Mouse (Mus musculus) naive thymus-derived CD4-positive, alpha-beta T cell, adult 2 months (primary cell): ENCODE data around the gene Bcl2l11.
"Not testable (repeated sequence)": the region's sequence is repeated elsewhere in the genome, so short reads cannot be mapped to it uniquely, and the experiment has no call there.

Experiments used
- DNase-seq: peaks from one replicate; pipeline ENCODE4 v3.0.0-alpha.2; 2011; ENCODE audit warnings: low read depth

The Bcl2l11 gene

GRCm38 (mm10) chr2:128174604-128175342, 48.9 kb downstream of the Bcl2l11 start:
- no peak for DNase-seq

DNA sequence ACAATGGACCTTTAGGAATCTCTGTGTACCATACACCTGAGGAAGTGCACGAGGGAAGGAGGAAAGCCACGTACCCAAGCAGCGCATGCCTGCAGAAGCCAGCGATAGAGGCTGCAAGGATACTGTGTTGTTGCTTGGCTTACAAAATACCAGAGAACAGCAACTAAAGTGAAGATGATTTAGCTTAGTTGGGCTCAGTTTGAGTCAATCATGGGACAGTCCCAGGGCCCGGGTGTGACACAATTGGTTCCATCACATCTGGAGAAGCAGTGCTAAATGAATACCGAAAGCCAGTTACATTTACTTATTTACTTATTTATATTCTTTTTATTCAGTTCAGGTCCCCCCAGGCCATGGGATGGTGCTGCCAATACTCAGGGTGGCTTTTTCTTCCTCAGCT, 49.8 kb downstream of the Bcl2l11 start:
- no peak for DNase-seq

- DNase-seq = no peak
Measured at GRCm38 (mm10) chr2:128176391-128177044, 50.7 kb downstream of the Bcl2l11 start.

- no peak for DNase-seq
Measured at GRCm38 (mm10) chr2:128177241-128177661, 51.4 kb downstream of the Bcl2l11 start.

DNA sequence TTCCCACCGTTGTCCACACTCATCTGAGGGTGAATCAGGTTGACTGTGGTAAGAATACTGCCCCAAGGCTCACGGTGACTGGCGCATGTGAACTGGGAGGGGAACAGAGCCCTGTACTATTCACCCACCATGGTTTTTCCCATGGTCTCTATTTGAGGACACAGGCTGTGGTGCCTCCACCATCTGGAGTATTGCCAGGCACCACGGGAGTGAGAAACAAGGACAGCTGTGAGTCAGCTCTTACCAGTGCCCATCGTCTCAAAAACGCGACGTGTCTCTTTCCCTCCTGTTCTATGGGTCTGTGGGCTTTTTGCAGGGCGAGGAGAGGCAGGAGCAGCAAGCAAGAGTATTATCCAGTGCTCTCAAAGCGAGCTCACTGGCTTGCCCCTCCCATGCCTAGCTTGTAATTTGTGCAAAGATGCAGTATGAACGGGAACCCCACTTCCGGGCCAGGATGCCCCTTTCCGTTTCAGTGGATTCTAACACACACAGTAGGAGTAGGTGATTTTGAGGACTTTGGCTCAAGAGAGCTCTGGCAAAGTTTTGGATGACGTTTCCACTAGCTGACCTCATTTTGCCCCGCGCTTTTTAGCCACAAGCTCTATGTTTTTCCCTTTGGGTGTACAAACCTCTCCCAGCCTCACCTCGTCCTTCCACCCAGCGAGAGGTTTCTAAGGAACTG, 53.4 kb downstream of the Bcl2l11 start:
- no peak for DNase-seq

GRCm38 (mm10) chr2:128179808-128180379, 54.1 kb downstream of the Bcl2l11 start:
- no peak for DNase-seq

- DNase-seq = not testable (repeated sequence)
Measured at GRCm38 (mm10) chr2:128182181-128182580, 56.3 kb downstream of the Bcl2l11 start.

DNA sequence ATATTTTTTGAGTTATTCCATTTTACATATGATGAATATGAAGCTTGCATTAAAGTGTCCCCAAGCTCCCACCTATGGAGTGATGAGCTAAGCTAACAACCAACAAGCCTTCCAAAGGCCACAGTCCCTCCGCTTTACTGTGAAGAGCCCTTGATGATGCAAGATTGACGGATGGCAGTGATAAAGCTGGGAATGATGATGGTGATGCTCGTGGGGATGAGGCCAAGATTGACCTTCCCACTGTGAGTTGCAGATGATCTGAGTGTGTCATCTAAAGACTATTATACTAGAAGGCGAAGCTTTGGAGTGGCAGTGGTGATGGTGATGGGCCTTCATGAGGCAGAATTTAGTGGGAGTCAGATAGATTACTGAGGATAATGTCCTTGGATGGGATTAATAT, 56.9 kb downstream of the Bcl2l11 start:
- DNase-seq = no peak

DNA sequence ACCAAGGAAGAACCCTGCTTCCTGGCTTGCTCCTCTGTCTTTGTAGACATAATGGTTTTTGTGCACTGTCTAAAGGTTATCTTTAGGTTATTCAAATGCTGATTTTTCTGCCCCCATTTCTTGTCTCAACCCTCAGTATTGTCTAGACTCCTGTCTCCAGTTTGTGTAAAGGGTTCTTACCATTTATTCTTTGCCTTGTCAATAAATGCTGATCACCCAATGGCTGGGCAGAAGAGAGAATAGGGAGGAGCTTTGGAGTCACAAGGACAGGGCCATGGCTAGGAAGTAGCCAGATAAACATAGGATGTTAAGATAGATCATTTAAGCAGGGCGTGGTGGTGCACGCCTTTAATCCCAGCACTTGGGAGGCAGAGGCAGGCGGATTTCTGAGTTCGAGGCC, 57.9 kb downstream of the Bcl2l11 start:
- DNase-seq = no peak

GRCm38 (mm10) chr2:128185942-128186341, 60.1 kb downstream of the Bcl2l11 start:
- no peak for DNase-seq

GRCm38 (mm10) chr2:128187277-128187676, 61.4 kb downstream of the Bcl2l11 start:
- DNase-seq = no peak

DNA sequence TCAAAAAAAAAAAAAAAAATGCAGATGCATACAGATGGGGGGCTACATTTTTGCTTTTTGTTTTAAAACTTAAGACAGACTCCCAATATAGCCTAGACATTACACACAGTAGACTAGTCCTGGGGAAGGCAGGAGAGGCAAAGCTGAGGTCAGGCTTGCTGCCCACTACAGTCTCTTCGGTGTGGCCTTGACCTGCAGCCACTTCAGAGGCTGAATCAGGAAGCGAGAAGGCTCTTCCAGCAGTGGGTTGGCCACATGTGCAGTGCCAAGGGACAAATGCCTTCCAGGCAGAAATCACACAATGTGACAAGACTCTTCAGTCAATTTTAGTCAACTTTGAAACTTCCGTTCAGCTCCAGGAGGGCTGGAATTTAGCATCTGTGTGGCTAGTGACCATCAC, 62.6 kb downstream of the Bcl2l11 start:
- DNase-seq = no peak

DNA sequence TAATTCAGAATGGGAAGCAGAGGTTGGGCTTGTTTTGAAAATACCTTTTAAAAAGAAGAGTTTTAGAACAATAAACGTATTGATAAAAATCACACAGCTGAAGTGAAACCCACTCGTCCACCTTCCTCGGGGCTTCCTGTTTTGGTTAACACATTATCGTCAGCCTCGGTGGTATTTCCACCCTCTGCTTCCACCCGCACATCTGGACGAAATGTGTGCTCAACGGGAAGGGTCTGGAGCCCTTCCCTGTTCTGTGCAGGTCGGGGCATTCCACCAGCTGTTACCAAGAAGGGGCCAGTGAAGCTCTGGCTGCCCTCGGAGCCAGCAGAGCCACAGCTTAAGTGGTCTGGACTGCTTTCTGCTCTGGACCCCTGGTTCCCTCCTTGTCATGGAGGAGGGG, 63.9 kb downstream of the Bcl2l11 start:
- peak; percentile 41 for DNase-seq

DNA sequence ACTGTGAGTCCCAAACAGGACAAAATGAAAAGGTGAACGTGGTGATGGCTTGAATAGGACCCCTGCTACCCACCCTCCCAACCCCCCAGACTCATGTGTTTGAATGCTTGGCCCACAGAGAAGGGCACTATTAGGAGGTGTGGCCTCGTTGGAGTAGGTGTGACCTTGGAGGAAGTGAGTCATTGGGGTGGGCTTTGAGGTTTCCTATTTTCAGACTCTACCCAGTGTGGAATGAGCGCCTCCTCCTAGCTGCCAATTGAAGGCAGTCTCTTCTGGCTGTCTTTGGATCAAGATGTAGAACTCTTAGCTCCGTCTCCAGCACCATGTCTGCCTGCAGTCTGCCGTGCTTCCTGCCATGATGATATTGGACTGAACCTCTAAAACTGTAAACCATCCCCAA, 64.4 kb downstream of the Bcl2l11 start:
- DNase-seq = peak; percentile 55

GRCm38 (mm10) chr2:128193411-128193810, 67.6 kb downstream of the Bcl2l11 start:
- DNase-seq = no peak

- no peak for DNase-seq
Measured at GRCm38 (mm10) chr2:128197379-128197778, 71.5 kb downstream of the Bcl2l11 start.

- no peak for DNase-seq
Measured at GRCm38 (mm10) chr2:128203147-128203546, 77.3 kb downstream of the Bcl2l11 start.

DNA sequence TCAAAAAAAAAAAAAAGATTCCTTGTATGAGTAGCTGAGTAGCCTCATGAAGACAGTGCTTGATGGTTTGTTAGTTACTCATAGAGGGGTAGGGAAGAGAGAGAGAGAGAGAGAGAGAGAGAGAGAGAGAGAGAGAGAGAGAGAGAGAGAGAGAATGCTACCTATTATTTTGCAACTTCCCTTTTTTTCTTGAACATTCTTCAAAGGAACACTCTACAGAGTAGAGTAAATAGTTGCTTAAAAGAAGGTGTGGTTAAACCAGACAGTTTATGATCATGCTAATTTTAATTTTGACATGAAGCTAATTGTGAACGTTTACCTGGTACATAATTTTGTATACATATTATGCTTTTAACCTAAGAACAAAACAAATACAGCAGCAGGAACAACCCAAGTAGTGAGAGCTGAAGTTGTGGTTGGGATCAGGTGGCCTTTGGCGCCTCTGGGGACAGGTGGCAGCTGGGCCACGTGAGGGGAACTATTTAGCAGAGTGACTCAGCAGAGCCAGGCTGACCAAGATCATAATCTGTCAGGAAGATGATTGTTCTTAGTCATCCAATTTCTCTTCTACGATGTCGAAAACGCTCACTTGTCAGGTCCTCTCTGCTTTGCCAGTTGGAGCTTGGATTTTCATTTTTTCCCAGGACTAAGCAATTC, 78.0 kb downstream of the Bcl2l11 start:
- no peak for DNase-seq

GRCm38 (mm10) chr2:128208541-128208940, 82.7 kb downstream of the Bcl2l11 start:
- no peak for DNase-seq

- DNase-seq = no peak
Measured at GRCm38 (mm10) chr2:128209841-128210329, 84.0 kb downstream of the Bcl2l11 start.

GRCm38 (mm10) chr2:128210376-128210775, 84.5 kb downstream of the Bcl2l11 start:
- no peak for DNase-seq
